Mouse (Mus musculus): Measurements from ENCODE around the gene Txndc9.

GRCm38 (mm10) chr1:37987856-37988255, 9.8 kb downstream of the Txndc9 start:
- TF ChIP-seq CTCF (IDR thresholded peaks at IDR 0.05; ENCODE audit: low read depth, low read length) (no peak), POLR2A (IDR thresholded peaks at IDR 0.05; ENCODE audit: insufficient read depth, low read length) (no peak)
